Mouse (Mus musculus) stomach, embryonic 15.5 days (tissue): ENCODE measurements at regions not wholly inside any gene's neighbourhood (a gene's known extent, or its start where the extent isn't known, plus 50 kb on each side); places are given as distances from the start of the nearest gene placed in this dataset.
A peak's percentile ranks its signal among the peaks of the same experiment; 100 is the strongest.

Experiments used
- ATAC-seq: fragments of 200-750 bp; cut with Nextera tagmentation; 2 replicates; pipeline ENCODE4 v1.8.0; 2017; ENCODE audit warnings: low read depth, moderate number of reproducible peaks, moderate TSS enrichment; ENCODE audit not compliant: insufficient read depth, low FRiP score
- H3K27ac ChIP-seq: fragments of 300-500 bp; sonication (generic); 2 replicates; pipeline ENCODE4 v1.5.1; 2015; ENCODE audit warnings: mild to moderate bottlenecking, inconsistent platforms
- H3K27me3 ChIP-seq: fragments of 300-500 bp; sonication (generic); replicated peaks from 2 replicates; pipeline ENCODE4 v1.6.1; 2015; ENCODE audit warnings: inconsistent platforms
- H3K36me3 ChIP-seq: fragments of 300-500 bp; sonication (generic); 2 replicates; pipeline ENCODE4 v1.6.1; 2015; ENCODE audit warnings: inconsistent platforms
- H3K4me1 ChIP-seq: fragments of 300-500 bp; sonication (generic); 2 replicates; pipeline ENCODE4 v1.6.1; 2015; ENCODE audit warnings: inconsistent platforms
- H3K4me2 ChIP-seq: fragments of 300-500 bp; sonication (generic); 2 replicates; pipeline ENCODE4 v1.6.1; 2015; ENCODE audit warnings: mild to moderate bottlenecking, inconsistent platforms
- H3K4me3 ChIP-seq: fragments of 300-500 bp; sonication (generic); replicated peaks from 2 replicates; pipeline ENCODE4 v1.5.1; 2015; ENCODE audit warnings: inconsistent platforms
- H3K9ac ChIP-seq: fragments of 300-500 bp; sonication (generic); 2 replicates; pipeline ENCODE4 v1.6.1; 2015; ENCODE audit warnings: inconsistent platforms
- H3K9me3 ChIP-seq: fragments of 300-500 bp; sonication (generic); 2 replicates; pipeline ENCODE4 v1.6.1; 2016; ENCODE audit warnings: inconsistent platforms
- WGBS: fragments of 180-500 bp; shearing (Covaris S2); methylation state at CpG from one replicate; pipeline ENCODE4 v1.1.7; 2015; 5-methylcytosine and 5-hydroxymethylcytosine counted together

DNA sequence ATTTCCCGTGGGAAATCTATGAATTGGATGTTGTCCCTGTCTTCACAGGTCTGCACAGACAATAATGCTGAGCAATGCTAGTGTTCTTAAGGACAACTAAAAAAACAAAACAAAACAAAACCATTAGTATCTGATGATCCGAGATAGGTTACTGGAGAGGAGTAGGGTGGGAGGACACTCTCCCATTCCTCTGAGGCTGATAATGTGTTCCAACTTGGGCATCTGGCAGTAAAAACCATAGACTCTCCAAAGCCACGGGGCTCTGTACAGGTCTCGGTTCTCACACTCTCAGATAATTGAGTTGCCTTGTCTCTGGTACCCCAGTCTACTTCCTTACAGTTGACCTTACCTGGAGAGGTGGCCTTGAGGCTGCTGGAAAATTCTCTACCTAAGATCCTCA is 126.0 kb upstream of the Parp11 start:
- H3K27me3 ChIP-seq: no peaks in the 10 kb centered on the region
- H3K9ac ChIP-seq: no peak overlapping the region
- H3K27ac ChIP-seq: no peak overlapping the region
- no peak for ATAC-seq
- no peaks in the 10 kb centered on the region for H3K9me3 ChIP-seq
- no peaks in the 10 kb centered on the region for H3K36me3 ChIP-seq
- WGBS: 77% methylated on average over 4 of the region's 4 CpGs
- H3K4me1 ChIP-seq: peaks cover 6% of the 10 kb centered on the region; the same call in 1 of the 2 replicates
- no peak overlapping the region for H3K4me2 ChIP-seq
- no peak overlapping the region for H3K4me3 ChIP-seq

DNA sequence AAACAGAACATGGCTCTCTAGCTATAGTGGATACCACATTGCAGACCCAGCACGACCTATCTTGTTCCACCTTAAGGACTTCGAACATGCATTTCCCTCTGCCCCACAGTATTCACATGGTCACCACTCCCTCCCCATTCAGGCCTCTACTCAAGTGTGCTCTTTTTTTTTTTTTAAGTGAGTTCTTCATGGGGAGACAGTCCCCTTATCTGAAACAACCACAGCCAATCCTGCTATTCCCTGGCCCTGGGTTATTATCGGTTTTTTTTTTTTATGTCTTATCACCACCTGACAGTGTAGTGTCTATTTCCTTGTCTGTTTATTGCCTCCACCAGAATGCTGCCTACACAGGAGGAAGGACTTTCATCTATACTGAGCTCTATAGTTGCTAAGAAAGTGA is 125.6 kb upstream of the Parp11 start:
- H3K36me3 ChIP-seq: no peaks in the 10 kb centered on the region
- no peak overlapping the region for H3K4me2 ChIP-seq

DNA sequence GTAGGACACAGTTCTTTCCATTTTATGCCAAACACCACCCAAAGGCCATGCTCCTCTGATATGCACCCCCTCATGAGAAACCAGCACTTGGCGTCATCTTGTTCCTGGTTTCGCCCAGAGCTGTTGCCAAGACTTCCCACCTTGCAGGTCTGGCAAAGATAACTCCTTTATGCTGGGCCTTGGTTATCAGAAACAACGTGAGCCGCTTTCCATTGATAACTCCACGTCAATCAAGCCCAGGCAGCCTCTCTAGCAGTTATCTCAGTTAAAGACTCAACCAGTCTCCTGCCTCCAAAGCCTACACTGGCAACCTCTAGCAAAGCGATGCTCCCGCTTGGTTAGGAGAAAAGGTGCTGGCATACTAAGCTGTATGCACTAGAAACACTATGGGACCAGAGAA is 124.2 kb upstream of the Parp11 start:
- 67% methylated on average over 7 of the region's 7 CpGs for WGBS
- no peaks in the 10 kb centered on the region for H3K27me3 ChIP-seq
- no peak overlapping the region for H3K9ac ChIP-seq
- ATAC-seq: peak; percentile 57; the same call in 1 of the 2 replicates
- no peak overlapping the region for H3K4me2 ChIP-seq
- H3K36me3 ChIP-seq: no peaks in the 10 kb centered on the region
- H3K9me3 ChIP-seq: no peaks in the 10 kb centered on the region
- H3K4me1 ChIP-seq: peaks cover 13% of the 10 kb centered on the region
- no peak overlapping the region for H3K4me3 ChIP-seq
- no peak overlapping the region for H3K27ac ChIP-seq

More for the DNA sequence above, 125.6 kb upstream of the Parp11 start:
- Histone ChIP-seq H3K9me3 (no peaks in the 10 kb centered on the region), H3K27ac (no peak overlapping the region), H3K4me1 (peaks cover 9% of the 10 kb centered on the region; the same call in 1 of the 2 replicates), H3K9ac (no peak overlapping the region), H3K27me3 (no peaks in the 10 kb centered on the region), H3K4me3 (no peak overlapping the region)
- peak; percentile 80 for ATAC-seq
- WGBS: 91% methylated on average over 3 of the region's 3 CpGs

DNA sequence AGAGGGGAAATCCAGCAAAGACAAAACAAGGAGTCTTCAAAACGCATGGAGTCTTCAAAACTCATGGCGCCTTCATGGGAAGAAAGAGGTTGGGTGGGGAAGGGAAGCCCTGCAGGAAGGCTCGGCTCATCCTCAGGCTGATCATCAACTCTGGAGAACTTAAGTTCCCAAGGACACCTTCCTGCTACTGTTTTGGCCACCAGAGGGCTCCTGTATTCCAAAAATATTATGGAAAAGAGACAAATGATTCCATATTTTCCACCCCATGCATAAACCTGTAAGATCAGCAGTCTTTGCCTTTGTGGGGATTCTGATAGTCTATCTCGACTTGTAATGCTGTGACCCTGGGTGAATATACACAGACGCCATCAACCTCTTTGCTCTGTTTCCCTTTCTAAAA is 121.7 kb upstream of the Parp11 start:
- H3K4me1 ChIP-seq: peaks cover 24% of the 10 kb centered on the region
- whole genome bisulfite sequencing: 22% methylated on average over 5 of the region's 5 CpGs
- no peaks in the 10 kb centered on the region for H3K27me3 ChIP-seq
- no peak overlapping the region for H3K4me3 ChIP-seq
- H3K4me2 ChIP-seq: no peak overlapping the region
- H3K36me3 ChIP-seq: no peaks in the 10 kb centered on the region
- no peak for ATAC-seq
- peak overlapping the region; percentile 24; the same call in 1 of the 2 replicates for H3K27ac ChIP-seq
- no peak overlapping the region for H3K9ac ChIP-seq
- no peaks in the 10 kb centered on the region for H3K9me3 ChIP-seq

DNA sequence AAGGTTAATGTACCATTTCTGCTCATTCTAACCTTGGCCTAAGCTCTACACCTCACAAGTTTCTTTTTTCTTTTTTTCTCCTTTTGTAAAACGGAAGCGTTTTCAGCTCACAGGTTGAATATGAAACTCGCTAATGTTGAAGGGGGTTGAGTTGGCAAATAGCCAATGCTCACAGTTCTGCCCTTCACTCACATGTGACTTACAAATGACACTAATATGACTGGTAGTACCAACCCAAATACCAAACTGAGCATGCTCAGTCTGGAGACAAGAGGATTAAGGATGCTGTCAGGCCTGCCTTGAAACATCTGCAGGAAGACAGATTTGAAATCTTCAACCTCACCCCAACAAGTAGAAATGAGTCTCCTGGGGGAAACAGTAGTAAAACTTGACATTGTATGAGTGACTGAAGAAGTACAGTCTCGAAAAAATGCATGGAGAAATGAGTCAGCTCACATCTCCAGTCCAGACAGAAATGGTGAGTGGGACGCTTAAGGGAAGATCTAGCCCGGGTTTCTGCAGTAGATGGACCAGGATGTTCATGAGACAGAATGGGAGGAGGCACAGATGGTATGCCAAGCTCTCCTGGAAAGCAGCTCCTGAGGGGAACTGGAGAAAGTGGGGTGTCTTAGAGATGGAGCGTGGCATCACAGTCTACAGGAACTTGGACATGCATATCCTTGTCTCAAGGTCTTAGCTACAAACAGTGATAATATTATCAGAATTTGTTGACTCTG is 120.9 kb upstream of the Parp11 start:
- WGBS: 59% methylated on average over 7 of the region's 7 CpGs
- Histone ChIP-seq H3K4me2 (peak overlapping the region; percentile 4; the same call in 1 of the 2 replicates), H3K9ac (no peak overlapping the region), H3K36me3 (no peaks in the 10 kb centered on the region), H3K27ac (peak overlapping the region; percentile 82), H3K27me3 (no peaks in the 10 kb centered on the region), H3K4me3 (no peak overlapping the region), H3K4me1 (peaks cover 29% of the 10 kb centered on the region), H3K9me3 (no peaks in the 10 kb centered on the region)
- no peak for ATAC-seq

DNA sequence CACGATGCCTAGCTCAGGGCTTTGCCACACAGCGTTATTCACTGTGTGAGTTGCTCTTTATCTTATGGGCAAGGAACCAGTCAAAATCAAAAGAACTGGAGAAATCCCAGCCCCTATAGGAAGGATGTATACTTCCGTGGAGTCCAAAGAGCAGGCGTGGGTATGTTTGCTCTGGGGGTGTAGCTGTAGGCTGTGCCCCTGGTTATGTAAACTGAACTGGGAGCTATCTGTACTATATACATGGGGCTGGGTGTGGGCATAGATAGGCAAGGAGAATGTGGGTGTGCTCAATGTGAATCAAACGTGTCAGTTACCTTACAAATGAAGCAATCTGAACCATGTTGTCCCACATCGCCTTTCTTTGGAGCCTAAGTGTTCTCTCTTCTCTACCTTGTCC is 120.3 kb upstream of the Parp11 start:
- H3K27me3 ChIP-seq: no peaks in the 10 kb centered on the region
- H3K4me3 ChIP-seq: no peak overlapping the region
- no peak overlapping the region for H3K9ac ChIP-seq
- peaks cover 32% of the 10 kb centered on the region for H3K4me1 ChIP-seq
- no peak overlapping the region for H3K4me2 ChIP-seq
- H3K36me3 ChIP-seq: no peaks in the 10 kb centered on the region
- 46% methylated on average over 6 of the region's 6 CpGs for WGBS
- ATAC-seq: peak; percentile 84
- H3K9me3 ChIP-seq: no peaks in the 10 kb centered on the region
- H3K27ac ChIP-seq: peak overlapping the region; percentile 82

DNA sequence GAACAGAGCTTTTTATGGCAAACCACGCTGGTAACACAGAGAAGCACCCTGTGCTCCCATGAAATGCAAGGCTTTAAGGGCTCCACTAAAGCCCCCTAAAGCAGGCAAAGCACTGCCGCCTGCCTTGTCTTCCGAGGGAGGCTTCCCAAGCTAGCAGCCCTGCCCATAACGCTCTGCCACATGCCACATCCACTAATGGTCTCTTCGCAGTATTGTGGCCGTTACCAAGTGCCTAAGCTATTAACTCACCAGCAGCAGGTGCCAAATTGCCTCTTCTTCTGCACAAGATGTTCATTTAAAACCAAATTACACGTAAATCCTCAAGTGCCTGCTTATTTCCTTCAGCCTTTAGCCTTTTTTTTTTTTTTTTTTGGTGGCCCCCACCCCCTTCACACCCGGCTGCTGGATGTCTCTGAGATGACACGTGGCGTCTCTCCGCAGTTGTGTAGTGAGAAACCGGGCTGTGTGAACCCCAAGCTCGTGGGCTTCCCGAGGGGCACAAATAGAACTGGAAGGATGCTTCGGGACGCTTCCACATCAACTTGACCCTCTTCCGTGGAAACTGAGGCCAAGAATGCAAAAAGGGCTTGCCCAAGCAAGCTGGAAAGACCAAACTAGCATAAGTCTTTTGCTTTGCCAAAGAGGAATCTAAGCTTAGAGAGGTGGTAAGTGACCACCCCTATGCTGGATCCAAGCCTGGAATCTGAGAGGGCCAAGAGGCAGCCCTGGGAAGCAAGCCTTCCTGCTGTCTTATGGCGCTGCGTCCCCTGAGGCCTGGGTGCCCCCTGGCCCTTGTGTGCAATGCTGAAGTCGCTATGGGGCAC is 117.2 kb upstream of the Parp11 start:
- no peak for ATAC-seq
- Histone ChIP-seq H3K27ac (peak overlapping the region; percentile 87), H3K36me3 (no peaks in the 10 kb centered on the region), H3K27me3 (no peaks in the 10 kb centered on the region), H3K9ac (no peak overlapping the region), H3K4me2 (peak overlapping the region; percentile 83), H3K4me1 (peaks cover 38% of the 10 kb centered on the region), H3K9me3 (no peaks in the 10 kb centered on the region), H3K4me3 (peak overlapping the region; percentile 46)
- WGBS: 47% methylated on average over 20 of the region's 20 CpGs

DNA sequence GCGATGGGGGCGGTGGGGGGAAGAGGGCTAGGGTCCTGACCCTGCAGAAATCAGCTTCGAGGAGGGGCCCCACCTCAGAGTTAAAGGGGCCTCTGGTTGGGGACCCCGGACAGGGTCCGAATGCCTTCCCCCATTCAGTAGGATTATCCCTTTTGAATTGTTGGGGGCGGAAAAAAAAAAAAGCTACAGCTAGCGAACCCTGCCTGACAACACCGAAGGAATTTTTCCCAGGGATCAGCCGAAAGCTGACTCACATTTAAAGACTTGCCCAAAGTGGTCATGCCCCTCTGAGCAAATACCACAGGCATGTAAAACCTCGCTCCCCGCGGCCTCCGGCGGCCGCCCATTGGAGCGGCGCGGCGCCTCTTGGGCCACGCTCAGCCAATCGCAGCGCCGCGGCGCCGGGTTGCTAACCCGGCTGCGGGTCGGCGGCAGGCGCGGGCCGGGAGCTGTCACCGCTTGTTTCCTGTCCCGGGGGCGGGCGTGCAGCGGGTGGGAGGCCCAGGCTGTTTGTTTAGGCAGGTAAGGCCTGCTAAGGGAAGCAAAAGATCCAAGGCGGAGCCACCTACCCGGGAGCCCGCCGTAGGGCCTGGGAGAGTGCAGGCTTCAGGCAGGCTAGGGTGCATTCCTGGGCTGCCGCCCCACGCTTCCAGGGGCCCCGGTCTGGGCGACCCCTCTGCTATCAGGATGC is 116.5 kb upstream of the Parp11 start:
- Histone ChIP-seq H3K27ac (peak overlapping the region; percentile 93), H3K4me1 (peaks cover 32% of the 10 kb centered on the region), H3K4me2 (peak overlapping the region; percentile 83), H3K9ac (0 out of 2 replicates have a peak overlapping the region, but pooled peaks have one; percentile 21), H3K4me3 (peak overlapping the region; percentile 46), H3K9me3 (no peaks in the 10 kb centered on the region), H3K27me3 (no peaks in the 10 kb centered on the region), H3K36me3 (no peaks in the 10 kb centered on the region)
- ATAC-seq: peak; percentile 86
- WGBS: 1% methylated on average over 46 of the region's 46 CpGs

DNA sequence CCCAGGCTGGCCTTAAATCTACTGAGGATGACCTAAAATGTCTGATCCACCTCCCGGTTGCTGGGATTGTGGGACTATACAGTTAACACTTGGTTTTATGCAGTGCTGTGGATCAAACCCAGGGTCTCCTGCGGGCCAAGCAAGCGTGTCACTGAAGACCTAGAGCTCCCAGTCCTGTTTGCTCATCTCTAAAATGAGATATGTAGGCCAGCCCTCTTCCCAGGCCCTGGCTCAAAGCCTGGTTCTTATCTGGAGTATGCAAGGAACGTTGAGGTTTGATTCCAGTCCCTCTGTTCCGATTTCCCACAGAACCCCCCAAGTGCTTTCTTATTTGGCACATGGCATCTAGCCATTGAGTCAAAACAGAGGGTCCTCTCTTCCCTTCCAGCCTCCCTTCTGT is 115.5 kb upstream of the Parp11 start:
- H3K27me3 ChIP-seq: no peaks in the 10 kb centered on the region
- H3K4me3 ChIP-seq: no peak overlapping the region
- no peaks in the 10 kb centered on the region for H3K9me3 ChIP-seq
- peaks cover 36% of the 10 kb centered on the region for H3K4me1 ChIP-seq
- no peak for ATAC-seq
- H3K9ac ChIP-seq: no peak overlapping the region
- peak overlapping the region; percentile 83; the same call in 1 of the 2 replicates for H3K4me2 ChIP-seq
- 66% methylated on average over 5 of the region's 5 CpGs for WGBS
- peak overlapping the region; percentile 93 for H3K27ac ChIP-seq
- H3K36me3 ChIP-seq: no peaks in the 10 kb centered on the region

DNA sequence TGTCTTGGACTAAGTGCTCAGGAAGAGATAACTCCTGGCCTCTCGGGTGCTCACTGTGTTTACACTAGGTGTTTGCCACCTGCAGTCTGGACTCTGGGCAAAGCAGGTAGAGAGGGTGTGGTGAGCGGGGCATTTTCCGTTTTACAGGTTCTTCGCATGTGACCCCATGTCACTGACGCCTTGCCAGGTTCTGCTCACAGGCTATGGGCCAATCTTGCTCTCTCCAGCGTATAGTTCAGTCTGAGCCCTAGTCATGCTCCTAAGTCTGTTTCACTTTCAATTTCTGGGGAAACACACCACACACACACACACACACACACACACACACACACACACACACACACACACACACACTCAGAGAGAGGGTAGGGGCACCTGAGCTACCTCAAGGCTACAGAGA is 112.4 kb upstream of the Parp11 start:
- peaks cover 52% of the 10 kb centered on the region for H3K4me1 ChIP-seq
- H3K27me3 ChIP-seq: no peaks in the 10 kb centered on the region
- no peaks in the 10 kb centered on the region for H3K36me3 ChIP-seq
- no peak overlapping the region for H3K9ac ChIP-seq
- H3K27ac ChIP-seq: peak overlapping the region; percentile 18; the same call in 1 of the 2 replicates
- H3K4me3 ChIP-seq: no peak overlapping the region
- H3K9me3 ChIP-seq: no peaks in the 10 kb centered on the region
- 62% methylated on average over 6 of the region's 6 CpGs for WGBS
- 0 out of 2 replicates have a peak, but pooled peaks have one; percentile 3 for ATAC-seq
- no peak overlapping the region for H3K4me2 ChIP-seq

DNA sequence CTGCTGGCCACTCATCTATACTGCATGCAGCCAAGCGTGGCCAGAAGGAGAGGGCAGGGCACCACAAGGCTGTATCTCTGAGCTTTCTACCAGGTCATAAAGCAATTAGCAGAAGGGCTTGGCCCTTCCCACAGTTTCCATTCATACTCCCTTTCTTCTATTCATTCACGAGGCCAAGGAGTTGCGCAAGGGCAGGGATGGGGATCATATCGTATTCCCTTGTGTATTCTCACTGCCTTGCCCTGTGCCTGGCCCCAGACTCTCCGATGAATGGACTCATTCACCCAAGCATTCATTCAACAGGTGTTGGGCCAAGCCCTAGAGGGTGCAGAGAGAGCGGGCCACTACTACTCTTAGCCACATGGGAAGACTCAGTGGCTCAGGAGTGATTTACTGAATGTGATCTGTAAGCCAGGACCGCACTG is 111.2 kb upstream of the Parp11 start:
- H3K4me3 ChIP-seq: no peak overlapping the region
- H3K4me2 ChIP-seq: no peak overlapping the region
- no peaks in the 10 kb centered on the region for H3K36me3 ChIP-seq
- ATAC-seq: peak; percentile 83
- H3K27ac ChIP-seq: peak overlapping the region; percentile 55
- no peaks in the 10 kb centered on the region for H3K27me3 ChIP-seq
- H3K4me1 ChIP-seq: peaks cover 44% of the 10 kb centered on the region
- WGBS: 55% methylated on average over 7 of the region's 7 CpGs
- H3K9me3 ChIP-seq: no peaks in the 10 kb centered on the region
- H3K9ac ChIP-seq: no peak overlapping the region
